Mouse (Mus musculus): Measurements from ENCODE around the gene 4921507P07Rik.
"Not testable (repeated sequence)": the region's sequence is repeated elsewhere in the genome, so short reads cannot be mapped to it uniquely, and the experiment has no call there.

4921507P07Rik gene

DNA sequence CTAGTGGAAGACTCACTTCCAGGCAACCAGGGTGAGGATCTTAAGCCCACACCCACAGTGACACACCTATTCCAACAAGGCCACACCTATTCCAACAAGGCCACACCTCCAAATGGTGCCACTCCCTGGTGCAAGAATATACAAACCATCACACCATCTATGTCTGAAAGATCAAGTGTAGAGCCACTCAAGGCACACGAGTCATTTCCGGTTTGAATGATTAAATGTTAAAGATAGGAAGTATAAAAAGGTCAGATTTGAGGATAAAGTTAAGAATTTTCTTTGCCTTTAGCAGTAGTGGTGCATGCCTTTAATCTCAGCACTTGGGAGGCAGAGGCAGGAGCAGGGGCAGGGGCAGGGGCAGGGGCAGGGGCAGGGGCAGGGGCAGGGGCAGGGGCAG, 42.2 kb downstream of the 4921507P07Rik start:
- not testable (repeated sequence) for DNase-seq

DNA sequence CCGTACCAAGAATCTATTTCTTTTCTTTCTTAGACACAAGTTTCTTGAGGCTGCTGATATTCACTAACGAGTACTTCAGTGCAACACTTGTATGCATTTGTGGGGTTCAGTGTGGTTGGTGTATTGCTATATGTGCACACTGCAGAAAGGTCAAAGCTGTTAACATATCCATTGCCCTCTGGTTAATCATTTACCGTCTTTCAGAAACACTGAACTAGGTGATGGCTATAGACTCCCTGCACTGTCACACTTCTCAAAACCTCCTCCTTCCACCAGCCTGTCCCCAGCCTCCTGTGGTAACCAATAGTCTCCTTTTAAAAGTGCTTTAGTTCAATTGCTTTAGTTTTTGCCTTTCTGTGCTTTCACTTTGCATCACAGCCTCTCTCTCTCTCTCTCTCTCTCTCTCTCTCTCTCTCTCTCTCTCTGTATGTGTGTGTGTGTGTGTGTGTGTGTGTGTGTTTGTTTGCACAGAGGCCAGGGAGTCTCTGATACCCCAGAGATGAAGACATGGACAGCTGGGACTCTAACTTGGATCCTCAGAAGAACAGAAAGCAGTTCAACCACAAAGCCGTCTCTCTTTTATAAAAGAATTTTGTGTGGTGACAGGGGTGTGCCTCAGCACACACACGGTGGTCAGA, 43.4 kb downstream of the 4921507P07Rik start:
- no peak for DNase-seq

DNA sequence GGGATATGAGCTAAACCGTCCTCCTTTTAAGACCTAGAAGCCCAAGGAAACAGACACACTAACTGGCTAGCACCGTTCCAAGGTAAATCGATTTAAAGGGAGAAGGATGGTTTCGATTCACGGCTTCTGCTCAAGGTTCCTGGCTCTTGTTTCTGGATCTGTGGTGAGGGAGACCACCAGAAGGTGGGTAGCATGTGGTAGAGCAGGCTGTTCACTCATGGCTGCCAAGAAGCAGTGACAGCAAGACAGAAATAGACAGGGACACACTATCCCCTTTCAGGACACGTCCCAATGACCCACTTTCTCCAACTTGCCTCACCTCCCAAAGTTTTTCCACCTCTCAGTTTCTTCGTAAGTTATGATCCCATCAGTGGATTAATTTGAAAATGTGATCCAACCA, 46.6 kb downstream of the 4921507P07Rik start:
- DNase-seq, result no peak

DNA sequence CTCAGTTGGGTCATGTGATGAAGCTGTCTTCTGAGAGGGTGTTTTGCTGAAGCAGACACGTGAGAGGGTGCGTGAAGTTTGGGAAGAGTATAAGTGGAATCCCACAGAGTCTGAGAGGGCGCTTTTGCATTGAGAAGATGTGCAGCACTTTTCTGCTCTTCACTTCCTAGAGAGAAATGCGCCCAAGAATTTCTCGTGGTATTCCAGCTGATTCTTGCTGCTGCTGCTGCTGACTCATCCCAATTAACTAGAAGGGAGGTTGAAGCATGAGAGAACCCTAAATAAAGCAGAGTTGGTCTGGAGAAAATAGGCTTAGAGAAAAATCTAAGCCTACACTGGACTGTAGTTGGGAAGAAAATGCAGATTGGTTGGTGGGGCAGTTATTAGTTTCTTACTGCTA, 47.4 kb downstream of the 4921507P07Rik start:
- no peak for DNase-seq

DNA sequence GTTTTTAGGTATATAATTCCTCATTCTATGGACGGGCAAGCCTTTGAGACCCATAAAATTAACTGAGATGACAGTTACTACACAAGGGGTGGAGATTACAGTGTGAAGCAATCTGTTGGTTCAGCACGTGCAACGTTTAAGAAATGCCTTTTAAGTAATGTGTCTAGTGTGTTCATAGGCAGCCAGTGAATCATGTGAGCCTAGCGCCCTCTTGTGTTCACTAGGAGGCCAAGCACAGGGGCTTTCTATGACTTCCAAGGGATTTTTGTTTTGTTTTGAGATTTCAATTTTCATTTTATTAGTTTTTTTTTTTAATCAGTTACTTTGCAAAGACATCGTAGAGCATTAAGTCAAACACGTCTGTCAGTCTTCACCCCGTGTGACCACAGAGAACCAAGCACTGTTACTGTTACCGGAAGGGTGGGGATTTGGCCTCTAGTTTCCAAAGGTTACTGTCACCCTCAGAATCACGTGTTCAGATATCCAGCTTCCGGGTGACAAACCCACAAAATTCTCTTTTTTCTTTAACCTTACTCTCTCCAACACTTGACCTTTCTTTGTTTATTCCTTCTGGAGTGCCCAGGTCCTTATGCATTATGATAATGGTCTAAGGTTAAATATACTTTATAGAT, 50.9 kb downstream of the 4921507P07Rik start:
- peak; percentile 68 for DNase-seq

DNA sequence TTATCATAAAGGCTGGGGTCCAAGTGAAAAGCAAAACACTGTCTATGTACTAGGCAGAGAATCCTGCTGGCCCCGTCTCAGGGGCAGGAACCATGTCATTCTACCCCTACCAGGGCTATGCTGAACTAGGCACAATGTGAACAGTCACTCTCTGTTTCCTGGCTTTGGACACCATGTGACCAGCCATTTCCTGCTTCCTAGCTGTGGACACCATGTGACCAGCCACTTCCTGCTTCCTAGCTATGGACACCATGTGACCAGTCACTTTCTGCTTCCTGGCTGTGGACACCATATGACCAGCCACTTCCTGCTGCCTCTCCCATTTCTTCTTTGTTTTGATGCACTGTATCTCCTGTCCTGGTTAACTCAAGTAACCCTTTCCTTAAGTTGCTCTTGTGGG, 53.9 kb downstream of the 4921507P07Rik start:
- no peak for DNase-seq

DNA sequence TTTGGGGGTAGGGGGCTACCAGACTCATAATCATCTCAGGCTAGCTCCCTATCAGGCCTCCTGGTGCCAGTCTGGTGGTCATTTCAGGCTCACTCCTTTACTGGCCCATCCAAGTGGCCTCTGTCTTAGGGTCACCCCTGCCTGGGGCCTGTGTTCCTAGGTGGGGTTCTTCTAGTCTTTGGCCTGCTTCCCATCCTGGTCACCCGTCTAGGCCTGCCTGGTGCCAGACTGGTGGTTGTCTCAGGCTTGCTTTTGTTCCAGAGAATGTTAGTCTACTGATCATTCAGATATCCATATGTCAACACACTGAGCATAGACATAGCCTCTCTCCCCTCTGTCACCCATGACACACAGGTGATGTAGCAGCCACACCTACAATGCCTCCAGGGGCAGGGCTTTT, 56.8 kb downstream of the 4921507P07Rik start:
- no peak for DNase-seq

DNA sequence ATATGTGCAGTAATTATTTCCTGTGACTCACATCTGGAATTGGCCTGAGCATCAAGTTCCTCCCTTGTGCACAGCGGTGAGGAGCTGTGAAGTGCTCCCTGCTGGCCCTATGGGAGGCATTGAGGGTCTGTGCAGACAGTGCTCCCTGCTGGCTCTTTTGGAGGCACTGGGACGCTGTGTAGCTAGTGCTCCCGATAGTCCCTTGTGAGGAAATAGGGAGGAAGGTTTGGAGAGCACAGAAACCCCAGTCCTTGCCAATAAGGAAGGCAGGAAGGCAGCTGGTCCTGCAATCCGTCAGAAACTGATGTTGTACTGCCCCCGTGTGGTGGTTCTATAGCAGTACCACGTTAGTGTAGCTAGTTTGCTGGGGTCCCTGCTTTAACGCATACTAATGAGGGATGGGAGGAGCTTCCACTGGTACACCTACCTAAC, 60.0 kb downstream of the 4921507P07Rik start:
- peak; percentile 68 for DNase-seq

DNA sequence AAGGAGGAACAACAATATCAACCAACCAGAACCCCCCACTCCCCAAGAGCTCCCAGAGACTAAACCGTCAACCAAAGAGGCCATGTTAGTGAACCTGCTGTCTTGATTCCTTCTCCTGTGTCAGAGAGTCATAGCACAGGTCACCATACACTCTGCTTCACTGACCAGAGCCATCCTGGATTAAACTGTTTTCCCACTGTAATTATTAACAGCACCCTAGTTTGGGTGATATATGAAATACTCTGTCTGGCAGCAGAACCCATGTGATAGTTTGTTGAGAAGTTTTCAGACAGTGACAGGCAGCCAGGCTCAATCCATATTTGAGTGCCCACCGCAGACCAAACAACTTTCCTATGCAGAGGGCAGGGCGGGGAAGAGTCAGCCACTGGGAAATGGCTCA, 61.1 kb downstream of the 4921507P07Rik start:
- peak; percentile 62 for DNase-seq

DNA sequence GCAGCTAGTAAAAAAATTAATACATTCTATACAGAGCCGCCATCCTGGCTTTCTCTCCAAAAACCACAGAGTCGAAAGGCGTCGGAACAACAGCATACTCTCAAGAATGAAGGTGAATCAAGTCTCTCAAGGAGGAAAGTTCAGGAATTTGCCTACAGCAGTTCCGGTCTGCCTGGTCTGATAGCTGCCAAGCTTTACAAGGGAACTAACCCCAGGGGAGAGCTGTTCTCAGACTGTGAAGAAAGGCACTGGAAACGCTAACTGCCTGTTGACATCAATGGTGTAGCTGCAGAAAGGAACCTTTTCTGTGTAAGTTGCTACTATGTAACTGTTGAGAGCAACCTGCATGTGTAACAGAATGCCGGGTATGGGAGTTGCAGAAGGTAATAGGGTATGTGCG, 64.5 kb downstream of the 4921507P07Rik start:
- DNase-seq, result peak; percentile 57

DNA sequence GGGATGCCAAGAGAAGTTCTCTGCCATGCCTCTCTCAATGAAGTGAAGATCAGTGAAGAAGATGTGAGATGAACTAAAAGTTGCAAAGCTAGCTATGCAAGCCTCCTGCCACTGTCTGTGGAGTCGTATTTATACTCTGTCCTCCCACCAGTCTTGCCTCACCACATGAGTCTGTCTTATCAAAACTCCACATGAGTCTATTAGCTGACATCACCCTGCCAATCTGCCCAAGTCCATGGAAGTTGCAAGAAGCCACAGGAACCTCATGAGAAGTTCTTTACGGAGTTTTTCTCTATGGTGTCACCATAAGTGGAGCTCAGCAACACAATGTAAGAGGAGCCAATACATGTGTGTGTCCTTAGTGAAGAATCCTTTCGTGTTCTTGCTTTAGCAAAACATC, 65.4 kb downstream of the 4921507P07Rik start:
- no peak for DNase-seq

DNA sequence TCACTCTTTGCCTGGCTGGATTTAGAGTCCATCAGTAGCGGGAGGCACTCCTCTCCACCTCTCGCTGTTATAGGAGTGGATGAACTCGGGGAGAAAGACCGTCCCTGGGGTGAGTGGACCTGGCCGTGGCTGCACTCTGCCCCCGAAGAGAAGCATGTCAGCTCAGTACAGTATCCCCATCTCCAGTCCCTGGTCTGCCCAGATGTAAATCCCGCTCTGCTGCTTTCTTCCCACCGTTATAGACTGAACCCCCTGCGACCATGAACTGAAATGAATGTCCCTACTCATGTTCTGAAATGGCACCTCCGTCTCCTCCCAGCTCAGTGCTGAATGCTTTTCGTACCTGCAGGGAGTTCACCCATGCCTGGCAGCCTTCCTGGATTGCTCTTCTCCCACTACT, 67.2 kb downstream of the 4921507P07Rik start:
- peak; percentile 48 for DNase-seq

DNA sequence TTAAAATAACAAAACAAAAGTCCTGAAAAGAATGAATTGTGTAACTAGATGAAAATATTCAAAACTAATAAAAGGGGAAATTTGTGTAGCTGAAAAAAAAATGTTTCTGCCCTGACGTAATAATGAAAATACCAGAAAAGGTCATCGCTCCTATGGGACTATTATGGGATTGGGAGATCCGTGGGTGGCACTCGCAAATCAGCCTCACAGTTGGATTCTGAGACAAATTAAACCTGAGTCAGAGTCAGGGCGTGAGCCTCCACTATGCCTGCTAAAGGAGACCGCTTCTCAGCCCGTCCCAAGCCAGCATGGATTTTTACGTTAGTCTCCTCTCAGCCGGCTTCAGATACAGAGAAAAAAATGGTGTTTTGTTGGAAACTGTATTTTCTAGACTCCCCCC, 69.0 kb downstream of the 4921507P07Rik start:
- no peak for DNase-seq

DNA sequence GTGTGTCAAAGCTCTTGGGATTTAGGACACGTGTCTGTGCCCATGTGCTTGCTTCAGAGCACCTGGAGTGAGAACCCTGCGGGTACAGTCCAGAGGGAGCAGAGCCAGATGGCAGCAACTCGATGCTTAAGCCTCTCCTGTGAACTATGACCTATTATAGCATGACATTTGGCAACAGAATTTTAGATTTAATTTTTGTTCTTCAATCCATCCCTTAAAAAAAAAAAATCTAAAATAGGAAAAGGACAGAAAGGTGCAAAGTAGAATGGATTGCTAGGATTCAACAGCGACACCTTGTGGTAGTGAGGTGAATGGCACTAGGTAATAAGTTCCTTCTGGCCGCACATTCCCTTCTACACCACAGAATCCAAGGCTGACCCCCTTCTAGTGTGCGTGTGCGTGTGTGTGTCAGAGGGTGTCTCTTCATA, 69.8 kb downstream of the 4921507P07Rik start:
- DNase-seq, result peak; percentile 86

DNA sequence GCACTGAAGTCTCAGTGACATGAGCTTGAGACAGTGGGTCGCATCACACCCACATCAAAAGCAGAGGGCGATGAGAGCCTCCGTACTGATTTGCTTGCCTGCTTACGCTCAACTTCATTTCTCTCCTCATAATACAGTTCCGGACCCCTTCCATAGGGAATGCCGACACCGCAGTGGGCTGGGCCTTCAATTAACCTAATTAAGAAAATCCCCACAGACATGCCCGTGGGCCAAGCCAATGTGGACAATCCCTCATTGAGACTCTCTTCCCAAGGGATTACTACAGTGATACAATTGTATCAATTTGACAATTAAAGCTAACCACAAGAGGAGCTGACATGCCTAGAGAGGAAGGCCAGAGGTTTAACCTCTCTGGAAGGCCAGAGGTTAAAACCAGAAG, 70.6 kb downstream of the 4921507P07Rik start:
- DNase-seq, result no peak

DNA sequence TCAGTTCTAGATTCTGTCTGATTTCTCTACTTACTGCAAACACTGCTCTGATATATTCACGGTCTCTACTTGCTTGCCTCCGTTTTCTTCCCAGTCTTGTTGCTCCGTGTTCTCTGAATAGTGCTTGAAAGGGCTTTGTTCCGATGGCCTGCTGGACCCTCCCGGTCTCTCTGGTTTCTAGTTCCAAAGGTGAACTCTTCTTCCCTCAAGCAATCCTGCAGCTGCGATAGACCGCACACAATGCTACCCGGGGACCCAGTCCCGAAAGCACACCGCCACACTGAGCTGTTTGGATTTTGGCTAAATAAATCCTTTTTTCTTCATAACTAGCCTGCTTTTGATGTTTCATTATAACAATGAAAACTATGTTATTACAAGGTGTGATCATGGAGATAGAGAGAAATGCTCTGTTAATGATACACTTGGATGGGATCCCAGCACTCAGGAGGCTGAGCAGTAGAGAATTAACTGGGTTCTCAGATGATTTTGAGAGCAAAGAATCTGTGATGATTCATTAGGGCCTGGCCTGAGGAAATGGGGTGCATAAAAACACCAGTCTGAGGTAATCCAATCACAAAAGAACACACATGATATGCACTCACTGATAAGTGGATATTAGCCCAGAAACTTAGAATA, 72.1 kb downstream of the 4921507P07Rik start:
- DNase-seq, result peak; percentile 64

All from kidney, adult 9 months (tissue).